Mouse (Mus musculus): ENCODE data around the gene Pkd2. TPM values are rescaled to one million over a fixed set of nuclear protein-coding genes. Genes with fewer than 3 reads are reported as not detected.

The Pkd2 gene
- polyA plus RNA-seq, 1 experiment from 2014 or later = 10.9 TPM

DNA sequence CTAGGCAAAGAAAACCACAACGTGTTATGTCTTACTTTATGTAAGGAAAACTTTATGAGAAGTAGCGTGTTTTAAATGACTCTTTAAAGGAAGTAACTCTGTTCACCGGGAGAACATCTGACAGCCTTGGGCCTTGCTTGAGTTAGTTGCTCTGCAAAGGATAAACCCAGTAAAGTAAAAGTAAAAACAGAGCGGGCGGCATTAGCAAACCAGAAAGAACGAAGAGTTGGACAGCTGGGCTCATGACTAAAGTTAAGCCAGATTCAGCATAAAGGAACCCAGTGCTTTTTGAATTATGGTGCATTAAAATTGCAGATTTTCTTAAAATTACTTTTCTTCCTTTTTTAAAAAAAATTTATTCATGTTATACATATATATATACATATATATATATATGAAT, 4.7 kb upstream of the Pkd2 start:
- Histone ChIP-seq H3K4me2 (no peak overlapping the region), H3K36me3 (ENCODE audit: control insufficient read depth, insufficient read depth, low read length) (no peaks in the 10 kb centered on the region), H3K27ac (ENCODE audit: low read depth, low read length) (no peak overlapping the region), H3K9ac (ENCODE audit: low read depth, low read length) (no peak overlapping the region), H3K4me1 (ENCODE audit: control insufficient read depth, insufficient read depth, low read length) (peaks cover 4% of the 10 kb centered on the region), H3K27me3 (ENCODE audit: control insufficient read depth, insufficient read depth, low read length) (no peaks in the 10 kb centered on the region), H3K4me3 (ENCODE audit: low read depth, low read length) (no peak overlapping the region), H3K9me3 (replicated peaks; ENCODE audit: control insufficient read depth, low read length) (no peaks in the 10 kb centered on the region)
- 87% methylated on average over 6 of the region's 6 CpGs for WGBS (ENCODE audit: insufficient replicate concordance)
- ATAC-seq (replicated peaks; ENCODE audit: insufficient number of reproducible peaks, low FRiP score, low TSS enrichment) = no peak

DNA sequence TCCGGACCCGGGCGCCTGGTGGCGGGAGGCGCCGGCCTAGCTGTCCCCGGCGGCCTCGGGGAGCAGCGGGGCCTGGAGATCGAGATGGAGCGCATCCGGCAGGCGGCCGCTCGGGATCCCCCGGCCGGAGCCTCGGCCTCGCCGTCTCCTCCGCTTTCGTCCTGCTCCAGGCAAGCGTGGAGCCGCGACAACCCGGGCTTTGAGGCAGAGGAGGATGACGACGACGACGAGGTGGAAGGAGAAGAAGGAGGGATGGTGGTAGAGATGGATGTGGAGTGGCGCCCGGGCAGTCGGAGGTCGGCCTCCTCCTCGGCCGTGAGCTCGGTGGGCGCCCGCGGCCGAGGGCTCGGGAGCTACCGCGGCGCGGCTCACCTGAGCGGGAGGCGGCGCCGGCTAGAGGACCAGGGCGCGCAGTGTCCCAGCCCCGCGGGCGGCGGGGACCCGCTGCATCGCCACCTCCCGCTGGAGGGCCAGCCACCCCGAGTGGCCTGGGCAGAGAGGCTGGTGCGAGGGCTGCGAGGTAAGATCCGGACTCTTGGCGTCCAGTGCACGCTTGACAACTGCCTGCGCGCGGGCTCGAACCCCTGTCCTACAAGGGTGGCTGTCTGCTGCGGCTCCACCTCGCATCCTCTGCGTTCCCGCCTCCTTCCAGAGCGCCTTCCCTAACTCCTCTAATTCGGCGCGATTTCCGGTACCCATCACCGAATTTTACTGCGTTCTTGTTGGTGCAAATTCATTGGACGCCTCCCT, 631 bp downstream of the Pkd2 start:
- H3K4me1 ChIP-seq (ENCODE audit: control insufficient read depth, insufficient read depth, low read length) = peaks cover 4% of the 10 kb centered on the region
- no peaks in the 10 kb centered on the region for H3K27me3 ChIP-seq (ENCODE audit: control insufficient read depth, insufficient read depth, low read length)
- H3K4me3 ChIP-seq (ENCODE audit: low read depth, low read length) = peak overlapping the region; percentile 86
- peak overlapping the region; percentile 86 for H3K27ac ChIP-seq (ENCODE audit: low read depth, low read length)
- no peaks in the 10 kb centered on the region for H3K9me3 ChIP-seq (replicated peaks; ENCODE audit: control insufficient read depth, low read length)
- peak overlapping the region; percentile 95 for H3K9ac ChIP-seq (ENCODE audit: low read depth, low read length)
- peak; percentile 60; the same call in 1 of the 2 replicates for ATAC-seq (replicated peaks; ENCODE audit: insufficient number of reproducible peaks, low FRiP score, low TSS enrichment)
- peak overlapping the region; percentile 74 for H3K4me2 ChIP-seq
- H3K36me3 ChIP-seq (ENCODE audit: control insufficient read depth, insufficient read depth, low read length) = no peaks in the 10 kb centered on the region
- WGBS (ENCODE audit: insufficient replicate concordance) = under 1% methylated on average over 73 of the region's 82 CpGs

DNA sequence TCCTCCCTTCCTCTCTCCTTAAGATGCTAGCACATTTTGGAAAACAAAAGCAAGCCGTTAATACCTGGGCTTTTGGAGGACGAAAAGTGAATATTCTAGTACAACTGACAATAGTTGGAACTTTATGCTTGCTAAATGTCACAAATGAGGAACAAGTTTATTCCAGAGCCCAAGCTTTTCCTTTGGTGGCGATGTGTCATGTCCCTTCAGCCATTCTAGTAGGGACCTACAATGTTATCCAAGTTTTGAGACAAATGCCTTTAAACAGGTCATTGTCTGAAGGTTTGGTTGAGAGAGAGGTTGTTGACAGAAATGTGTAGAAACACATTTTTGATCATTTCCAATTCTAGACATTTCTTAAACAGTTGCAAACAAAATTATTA, 1.2 kb downstream of the Pkd2 start:
- no peak overlapping the region for H3K27ac ChIP-seq (ENCODE audit: low read depth, low read length)
- ATAC-seq (replicated peaks; ENCODE audit: insufficient number of reproducible peaks, low FRiP score, low TSS enrichment) = no peak
- 0 out of 2 replicates have a peak, but pooled peaks cover 2% of the 10 kb centered on the region for H3K36me3 ChIP-seq (ENCODE audit: control insufficient read depth, insufficient read depth, low read length)
- H3K9me3 ChIP-seq (replicated peaks; ENCODE audit: control insufficient read depth, low read length) = no peaks in the 10 kb centered on the region
- no peaks in the 10 kb centered on the region for H3K27me3 ChIP-seq (ENCODE audit: control insufficient read depth, insufficient read depth, low read length)
- peak overlapping the region; percentile 95 for H3K9ac ChIP-seq (ENCODE audit: low read depth, low read length)
- peak overlapping the region; percentile 86 for H3K4me3 ChIP-seq (ENCODE audit: low read depth, low read length)
- WGBS (ENCODE audit: insufficient replicate concordance) = 39% methylated on average over 3 of the region's 3 CpGs
- peak overlapping the region; percentile 74 for H3K4me2 ChIP-seq
- peaks cover 4% of the 10 kb centered on the region for H3K4me1 ChIP-seq (ENCODE audit: control insufficient read depth, insufficient read depth, low read length)

DNA sequence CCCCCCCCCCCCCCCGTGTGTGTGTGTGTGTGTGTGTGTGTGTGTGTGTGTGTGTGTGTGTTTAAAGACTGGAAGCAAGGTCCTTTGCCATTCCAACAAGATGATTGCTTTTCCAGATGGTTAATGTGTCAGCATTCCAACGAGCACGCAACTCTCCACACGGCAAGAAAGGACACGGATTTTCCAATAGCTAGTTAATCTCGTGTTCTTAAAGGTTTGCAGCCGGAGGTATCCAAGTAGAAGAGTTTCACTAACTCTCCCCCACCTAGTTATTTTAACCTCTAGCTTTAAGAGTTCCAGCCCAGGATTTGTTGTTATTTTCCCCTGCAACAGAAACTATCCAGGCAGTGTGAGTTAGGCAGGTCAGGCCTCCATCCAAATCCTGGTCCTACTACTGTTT, 1.6 kb downstream of the Pkd2 start:
- H3K9ac ChIP-seq (ENCODE audit: low read depth, low read length) = no peak overlapping the region
- H3K36me3 ChIP-seq (ENCODE audit: control insufficient read depth, insufficient read depth, low read length) = 0 out of 2 replicates have a peak, but pooled peaks cover 2% of the 10 kb centered on the region
- peak overlapping the region; percentile 74 for H3K4me2 ChIP-seq
- no peaks in the 10 kb centered on the region for H3K9me3 ChIP-seq (replicated peaks; ENCODE audit: control insufficient read depth, low read length)
- H3K27ac ChIP-seq (ENCODE audit: low read depth, low read length) = no peak overlapping the region
- peak overlapping the region; percentile 86 for H3K4me3 ChIP-seq (ENCODE audit: low read depth, low read length)
- 60% methylated on average over 6 of the region's 7 CpGs for WGBS (ENCODE audit: insufficient replicate concordance)
- peaks cover 4% of the 10 kb centered on the region for H3K4me1 ChIP-seq (ENCODE audit: control insufficient read depth, insufficient read depth, low read length)
- H3K27me3 ChIP-seq (ENCODE audit: control insufficient read depth, insufficient read depth, low read length) = no peaks in the 10 kb centered on the region
- no peak for ATAC-seq (replicated peaks; ENCODE audit: insufficient number of reproducible peaks, low FRiP score, low TSS enrichment)

DNA sequence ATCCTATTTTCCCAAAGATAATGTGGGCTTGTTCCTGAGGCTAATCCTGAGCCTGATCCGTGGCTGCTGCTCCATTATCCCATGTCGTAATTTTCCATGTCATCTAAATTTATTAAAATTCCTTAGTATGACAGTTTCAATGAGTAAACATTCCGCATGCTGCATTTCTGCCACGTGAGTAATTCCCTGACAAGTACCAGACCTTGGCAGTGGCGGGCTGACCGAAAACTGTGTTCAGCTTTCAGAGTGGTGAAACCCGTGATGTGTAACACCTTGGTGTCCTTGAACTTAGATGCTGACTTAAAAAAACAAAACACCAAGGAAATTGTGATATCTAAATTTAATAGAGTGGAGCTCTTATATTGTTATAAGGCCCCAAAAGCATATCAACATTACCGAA, 6.0 kb downstream of the Pkd2 start:
- WGBS (ENCODE audit: insufficient replicate concordance) = 81% methylated on average over 8 of the region's 8 CpGs
- Histone ChIP-seq H3K4me2 (no peak overlapping the region), H3K27ac (ENCODE audit: low read depth, low read length) (no peak overlapping the region), H3K4me3 (ENCODE audit: low read depth, low read length) (no peak overlapping the region), H3K27me3 (ENCODE audit: control insufficient read depth, insufficient read depth, low read length) (no peaks in the 10 kb centered on the region), H3K4me1 (ENCODE audit: control insufficient read depth, insufficient read depth, low read length) (no peaks in the 10 kb centered on the region), H3K9ac (ENCODE audit: low read depth, low read length) (no peak overlapping the region), H3K9me3 (replicated peaks; ENCODE audit: control insufficient read depth, low read length) (no peaks in the 10 kb centered on the region), H3K36me3 (ENCODE audit: control insufficient read depth, insufficient read depth, low read length) (peaks cover 10% of the 10 kb centered on the region; the same call in 1 of the 2 replicates)
- no peak for ATAC-seq (replicated peaks; ENCODE audit: insufficient number of reproducible peaks, low FRiP score, low TSS enrichment)

DNA sequence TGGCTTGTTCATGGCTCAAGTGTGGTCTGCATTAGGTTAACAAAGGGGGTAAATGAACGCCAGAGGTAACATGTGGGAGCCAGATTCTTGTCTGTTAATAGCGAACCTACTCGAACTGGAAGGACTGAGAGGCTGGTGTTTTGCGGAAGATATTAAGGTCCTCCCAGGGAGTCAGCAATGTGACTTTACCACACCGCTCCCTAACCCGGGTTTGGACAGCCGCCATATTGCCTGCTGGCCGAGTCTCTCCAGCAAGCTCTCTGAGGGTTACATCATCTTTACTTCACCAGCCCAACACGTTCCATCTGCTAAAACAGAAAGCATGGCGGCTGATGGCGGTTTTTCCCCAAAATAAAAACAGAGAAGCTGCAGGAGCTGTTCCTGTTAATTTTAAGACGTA, 6.5 kb downstream of the Pkd2 start:
- Histone ChIP-seq H3K9me3 (replicated peaks; ENCODE audit: control insufficient read depth, low read length) (no peaks in the 10 kb centered on the region), H3K4me3 (ENCODE audit: low read depth, low read length) (no peak overlapping the region), H3K27me3 (ENCODE audit: control insufficient read depth, insufficient read depth, low read length) (no peaks in the 10 kb centered on the region), H3K36me3 (ENCODE audit: control insufficient read depth, insufficient read depth, low read length) (peaks cover 12% of the 10 kb centered on the region; the same call in 1 of the 2 replicates), H3K4me1 (ENCODE audit: control insufficient read depth, insufficient read depth, low read length) (no peaks in the 10 kb centered on the region), H3K9ac (ENCODE audit: low read depth, low read length) (no peak overlapping the region), H3K4me2 (no peak overlapping the region), H3K27ac (ENCODE audit: low read depth, low read length) (no peak overlapping the region)
- WGBS (ENCODE audit: insufficient replicate concordance) = 88% methylated on average over 12 of the region's 12 CpGs
- no peak for ATAC-seq (replicated peaks; ENCODE audit: insufficient number of reproducible peaks, low FRiP score, low TSS enrichment)

DNA sequence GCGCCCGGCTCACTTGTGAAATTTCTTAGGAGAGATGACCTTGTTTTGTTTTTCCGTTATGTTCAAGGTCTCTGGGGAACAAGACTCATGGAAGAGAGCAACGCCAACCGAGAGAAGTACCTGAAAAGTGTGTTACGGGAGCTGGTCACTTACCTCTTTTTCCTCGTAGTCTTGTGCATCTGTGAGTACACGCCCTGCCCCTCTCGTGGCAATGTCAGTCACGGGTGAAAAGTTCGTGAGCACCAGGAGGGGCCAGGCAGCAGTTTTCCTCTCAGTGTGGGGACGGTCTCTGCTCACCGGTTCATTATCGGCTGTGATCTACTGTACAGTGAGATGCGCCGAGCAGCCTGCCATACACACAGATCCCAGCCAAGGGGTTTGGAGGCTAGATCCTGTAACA, 7.6 kb downstream of the Pkd2 start:
- Histone ChIP-seq H3K9ac (ENCODE audit: low read depth, low read length) (no peak overlapping the region), H3K4me2 (no peak overlapping the region), H3K27me3 (ENCODE audit: control insufficient read depth, insufficient read depth, low read length) (no peaks in the 10 kb centered on the region), H3K9me3 (replicated peaks; ENCODE audit: control insufficient read depth, low read length) (no peaks in the 10 kb centered on the region), H3K27ac (ENCODE audit: low read depth, low read length) (no peak overlapping the region), H3K4me1 (ENCODE audit: control insufficient read depth, insufficient read depth, low read length) (no peaks in the 10 kb centered on the region), H3K4me3 (ENCODE audit: low read depth, low read length) (no peak overlapping the region), H3K36me3 (ENCODE audit: control insufficient read depth, insufficient read depth, low read length) (peaks cover 15% of the 10 kb centered on the region; the same call in 1 of the 2 replicates)
- WGBS (ENCODE audit: insufficient replicate concordance) = 92% methylated on average over 16 of the region's 16 CpGs
- ATAC-seq (replicated peaks; ENCODE audit: insufficient number of reproducible peaks, low FRiP score, low TSS enrichment) = no peak

DNA sequence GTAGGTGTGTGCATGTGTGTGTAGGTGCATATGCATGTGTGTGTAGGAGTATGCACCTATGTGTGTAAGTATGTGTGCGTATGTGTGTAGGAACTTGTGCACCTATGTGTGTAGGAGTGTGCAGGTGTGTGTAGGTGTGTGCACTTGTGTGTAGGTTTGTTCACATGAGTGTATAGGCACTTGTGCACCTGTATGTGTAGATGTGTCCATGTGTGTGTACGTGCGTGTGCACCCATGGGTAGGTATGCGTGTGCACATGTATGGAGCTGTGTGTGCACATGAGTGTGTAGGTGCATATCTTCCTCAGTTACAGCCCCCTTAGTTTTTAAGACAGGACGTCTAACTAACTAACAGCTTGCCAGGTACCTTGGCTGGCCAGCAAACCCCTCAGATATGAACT, 9.3 kb downstream of the Pkd2 start:
- H3K36me3 ChIP-seq (ENCODE audit: control insufficient read depth, insufficient read depth, low read length) = peaks cover 20% of the 10 kb centered on the region
- H3K4me1 ChIP-seq (ENCODE audit: control insufficient read depth, insufficient read depth, low read length) = no peaks in the 10 kb centered on the region
- ATAC-seq (replicated peaks; ENCODE audit: insufficient number of reproducible peaks, low FRiP score, low TSS enrichment) = no peak
- no peak overlapping the region for H3K9ac ChIP-seq (ENCODE audit: low read depth, low read length)
- no peaks in the 10 kb centered on the region for H3K27me3 ChIP-seq (ENCODE audit: control insufficient read depth, insufficient read depth, low read length)
- H3K4me2 ChIP-seq = no peak overlapping the region
- H3K4me3 ChIP-seq (ENCODE audit: low read depth, low read length) = no peak overlapping the region
- 86% methylated on average over 5 of the region's 5 CpGs for WGBS (ENCODE audit: insufficient replicate concordance)
- H3K27ac ChIP-seq (ENCODE audit: low read depth, low read length) = no peak overlapping the region
- H3K9me3 ChIP-seq (replicated peaks; ENCODE audit: control insufficient read depth, low read length) = no peaks in the 10 kb centered on the region

DNA sequence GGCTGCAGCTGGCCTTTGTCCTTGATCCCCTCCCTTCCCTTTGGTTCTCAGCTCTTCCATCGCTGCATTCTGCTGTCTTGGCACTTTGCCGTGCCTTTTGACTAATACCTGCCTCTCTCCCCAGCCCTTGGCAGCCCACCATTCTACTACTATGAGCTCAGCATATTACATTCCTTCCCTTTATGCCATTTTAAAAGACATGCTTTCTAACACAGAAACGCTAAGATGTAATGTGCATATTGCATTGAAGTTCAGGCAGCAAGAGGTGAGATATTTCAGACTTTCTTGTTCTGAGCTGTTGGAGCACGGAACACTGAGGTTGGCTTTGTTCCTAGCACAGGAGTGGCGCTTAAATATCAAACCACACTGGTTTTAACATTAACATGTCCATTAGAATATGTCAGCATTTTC, 11.7 kb downstream of the Pkd2 start:
- WGBS (ENCODE audit: insufficient replicate concordance) = 89% methylated on average over 5 of the region's 5 CpGs
- H3K27ac ChIP-seq (ENCODE audit: low read depth, low read length) = no peak overlapping the region
- H3K9ac ChIP-seq (ENCODE audit: low read depth, low read length) = no peak overlapping the region
- H3K4me3 ChIP-seq (ENCODE audit: low read depth, low read length) = no peak overlapping the region
- no peaks in the 10 kb centered on the region for H3K4me1 ChIP-seq (ENCODE audit: control insufficient read depth, insufficient read depth, low read length)
- no peaks in the 10 kb centered on the region for H3K27me3 ChIP-seq (ENCODE audit: control insufficient read depth, insufficient read depth, low read length)
- H3K4me2 ChIP-seq = no peak overlapping the region
- H3K36me3 ChIP-seq (ENCODE audit: control insufficient read depth, insufficient read depth, low read length) = peaks cover 18% of the 10 kb centered on the region
- H3K9me3 ChIP-seq (replicated peaks; ENCODE audit: control insufficient read depth, low read length) = no peaks in the 10 kb centered on the region
- no peak for ATAC-seq (replicated peaks; ENCODE audit: insufficient number of reproducible peaks, low FRiP score, low TSS enrichment)

All from heart, embryonic 11.5 days (tissue).